Mouse (Mus musculus) duodenum, adult 2 months (tissue): ENCODE data around the gene Csnk1e. TPM values are rescaled to one million over a fixed set of nuclear protein-coding genes. Genes with fewer than 3 reads are reported as not detected.

Experiments
- polyA plus RNA-seq: library from polyadenylated mRNA; depleted of rRNA; stranded (reverse); fragments of >200 nt; gene quantifications from 2 replicates; pipeline ENCODE4 v1.2.3, GENCODE M21; 2012; ENCODE audit warnings: low replicate concordance; rRNA removed

Gene Csnk1e
- polyA plus RNA-seq: 14.1 and 18.0 TPM in 2 replicates

GRCm38 (mm10) chr15:79455106-79455810 lies at the start of gene Csnk1e:
Gene Csnk1e, minus strand, starts transcription at chr15:79455566.

DNA sequence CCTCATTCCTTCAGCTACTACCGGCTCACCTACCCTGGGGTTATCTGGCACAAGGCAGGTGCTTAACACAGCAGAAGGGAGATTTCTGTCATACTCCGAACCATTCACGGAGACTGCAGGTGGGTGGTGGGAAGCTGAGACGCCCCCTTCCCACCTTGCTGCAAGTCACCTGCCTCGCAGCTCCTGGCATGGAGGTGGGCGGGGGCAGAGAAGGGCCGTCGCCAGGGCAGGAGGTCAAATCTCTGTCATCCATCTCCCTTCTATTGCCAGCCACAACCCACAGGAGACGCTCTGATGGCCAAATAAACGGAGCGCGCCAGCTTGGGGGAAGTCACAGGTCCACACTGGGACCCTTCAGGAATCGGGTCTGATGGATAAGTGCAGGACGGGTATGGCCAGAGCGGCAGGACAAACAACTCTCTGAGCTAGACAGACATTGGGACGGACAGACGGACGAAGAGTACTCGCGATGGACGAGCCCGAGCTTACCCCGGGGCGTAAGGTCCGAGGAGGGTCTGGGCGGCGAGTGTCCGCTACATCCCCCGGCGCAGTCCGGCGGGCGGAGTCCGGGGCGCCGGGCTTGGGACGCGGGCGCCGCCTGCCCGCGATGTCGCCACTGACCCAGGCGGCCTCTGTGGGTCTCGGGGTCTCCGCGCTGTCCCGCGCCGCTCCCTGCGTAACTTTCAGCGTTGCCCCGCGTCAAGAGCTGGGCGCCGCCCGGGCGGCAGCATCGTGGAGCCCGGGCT lies 49.5 kb upstream of the Csnk1e start, which contains the start of gene Kcnj4:
Gene Kcnj4 (minus strand): TSS at position 535 of the 746 bp plus-strand sequence.

DNA sequence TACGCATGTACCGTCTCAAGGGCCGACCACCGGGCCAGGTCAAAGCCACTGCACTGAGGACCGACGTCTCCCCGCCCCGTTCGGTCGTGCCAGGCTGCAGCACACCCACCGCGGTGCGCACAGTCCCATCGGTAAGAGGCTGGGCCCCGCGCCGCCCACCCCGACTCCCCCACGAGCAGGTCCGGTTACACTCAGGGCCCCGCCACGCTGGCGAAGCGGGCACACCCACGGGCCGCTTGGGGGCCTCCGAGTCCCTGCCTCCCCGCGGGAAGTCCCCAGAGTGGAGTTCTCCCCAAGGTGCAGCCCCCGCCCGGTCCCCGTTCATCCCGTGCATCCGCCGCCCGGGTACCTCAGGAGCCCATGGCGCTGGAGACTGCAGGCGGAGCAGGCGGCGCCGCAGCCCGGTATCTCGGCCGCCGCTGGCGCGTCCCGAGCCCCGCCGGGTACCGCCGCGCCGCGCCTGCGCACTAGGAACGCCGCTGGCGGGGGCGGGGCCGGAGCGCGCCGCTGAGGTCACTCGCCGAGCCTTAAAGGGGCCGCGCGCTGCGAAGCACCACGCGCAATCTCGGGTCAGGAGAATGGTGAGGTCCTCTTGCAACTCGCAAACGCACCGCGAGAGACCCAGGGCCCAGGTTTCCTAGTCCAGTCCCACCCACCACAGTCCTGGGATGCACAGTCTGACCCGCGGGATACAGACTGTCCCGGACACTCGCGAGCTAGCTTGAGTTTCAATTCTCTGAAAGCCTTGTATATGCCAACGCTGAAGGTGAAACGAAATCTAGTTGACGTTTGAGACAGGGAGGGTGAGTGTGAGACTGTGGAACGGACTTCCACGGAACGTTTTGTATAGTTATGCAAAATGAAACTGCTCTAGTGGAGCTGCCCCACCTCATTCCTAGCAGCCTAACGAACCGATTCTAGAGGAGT lies 52.3 kb downstream of the Csnk1e start, which contains the start of gene Tmem184b:
Gene Tmem184b (minus strand): TSS at position 734 of the 927 bp plus-strand sequence.

Other genes starting within 250 kb of the Csnk1e start
- gene Pick1, start 226.4 kb downstream of the Csnk1e start, polyA plus RNA-seq: 26.4 and 32.8 TPM in 2 replicates
- gene Gm49486, start 226.2 kb downstream of the Csnk1e start, polyA plus RNA-seq: 0.09 TPM in 1 of 2 replicates, not detected in the other
- 0.78 and 2.5 TPM in 2 replicates for gene Slc16a8, start 200.8 kb downstream of the Csnk1e start, polyA plus RNA-seq
- 360 and 593 TPM in 2 replicates for gene Baiap2l2, start 170.0 kb downstream of the Csnk1e start, polyA plus RNA-seq
- 40.2 and 50.6 TPM in 2 replicates for gene Pla2g6, start 127.2 kb downstream of the Csnk1e start, polyA plus RNA-seq
- gene Maff, start 108.9 kb downstream of the Csnk1e start, polyA plus RNA-seq: 5.3 and 21.1 TPM in 2 replicates
- gene Tmem184b, start 52.0 kb downstream of the Csnk1e start, polyA plus RNA-seq: 97.5 and 100 TPM in 2 replicates
- not detected in 2 replicates for gene Kcnj4, start 49.7 kb upstream of the Csnk1e start, polyA plus RNA-seq
- gene Kdelr3, start 60.8 kb upstream of the Csnk1e start, polyA plus RNA-seq: 12.8 and 13.6 TPM in 2 replicates
- gene Ddx17, start 91.2 kb upstream of the Csnk1e start, polyA plus RNA-seq: 70.0 and 89.2 TPM in 2 replicates
- gene Dmc1, start 149.5 kb upstream of the Csnk1e start, polyA plus RNA-seq: 0.13 TPM in 1 of 2 replicates, not detected in the other
- 0.08 and 0.22 TPM in 2 replicates for gene Fam227a, start 203.4 kb upstream of the Csnk1e start, polyA plus RNA-seq
- 7.6 and 9.6 TPM in 2 replicates for gene Cby1, start 203.6 kb upstream of the Csnk1e start, polyA plus RNA-seq
- 16.2 and 23.5 TPM in 2 replicates for gene Tomm22, start 215.3 kb upstream of the Csnk1e start, polyA plus RNA-seq
- gene Josd1, start 232.4 kb upstream of the Csnk1e start, polyA plus RNA-seq: 13.5 and 14.9 TPM in 2 replicates
- 21.2 and 36.3 TPM in 2 replicates for gene Gtpbp1, start 235.3 kb upstream of the Csnk1e start, polyA plus RNA-seq